Mouse (Mus musculus): ENCODE data around the gene Ndufs2.

The Ndufs2 gene

DNA sequence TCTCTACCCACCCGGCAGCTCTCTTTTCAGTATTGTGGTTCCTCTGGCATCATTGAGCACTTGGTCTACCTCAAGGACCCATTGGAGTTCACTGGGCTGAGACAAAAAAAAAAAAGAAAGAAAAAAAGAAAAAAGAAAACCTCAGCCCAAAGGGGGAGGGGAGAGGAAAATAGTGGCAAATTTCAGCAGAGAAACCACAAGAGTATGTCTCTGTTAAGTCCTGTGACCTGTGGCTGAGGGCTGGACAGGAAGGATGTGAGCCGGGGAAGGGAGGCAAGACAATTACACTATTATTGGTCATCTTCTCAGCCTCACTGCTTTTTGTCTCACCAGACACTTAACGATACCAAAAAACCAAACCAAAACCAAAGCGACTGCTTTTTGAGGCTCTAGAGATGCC lies 19.3 kb downstream of the Ndufs2 start:
- DNase-seq (ENCODE audit: low spot score in 2 of 2): no peak

DNA sequence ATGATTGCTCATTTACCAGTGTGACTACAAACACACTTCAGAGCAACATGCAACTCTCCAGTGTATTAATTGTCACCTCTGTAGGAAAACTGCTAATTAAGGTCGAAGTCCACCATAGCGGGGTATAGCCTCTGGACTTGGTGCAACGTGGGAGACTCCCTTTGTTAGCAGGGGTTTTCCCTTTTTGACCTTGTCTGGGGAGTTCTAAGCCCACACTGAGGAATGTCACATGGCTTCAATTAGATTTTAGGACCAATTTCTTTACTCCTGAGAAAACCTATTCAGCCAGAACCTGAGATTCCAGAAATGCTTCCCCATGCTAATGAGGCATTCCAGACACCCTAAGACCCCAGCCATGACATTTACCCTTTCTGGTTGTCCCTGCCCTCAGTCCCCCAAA lies 21.0 kb downstream of the Ndufs2 start:
- no peak for DNase-seq (ENCODE audit: low spot score in 2 of 2)

DNA sequence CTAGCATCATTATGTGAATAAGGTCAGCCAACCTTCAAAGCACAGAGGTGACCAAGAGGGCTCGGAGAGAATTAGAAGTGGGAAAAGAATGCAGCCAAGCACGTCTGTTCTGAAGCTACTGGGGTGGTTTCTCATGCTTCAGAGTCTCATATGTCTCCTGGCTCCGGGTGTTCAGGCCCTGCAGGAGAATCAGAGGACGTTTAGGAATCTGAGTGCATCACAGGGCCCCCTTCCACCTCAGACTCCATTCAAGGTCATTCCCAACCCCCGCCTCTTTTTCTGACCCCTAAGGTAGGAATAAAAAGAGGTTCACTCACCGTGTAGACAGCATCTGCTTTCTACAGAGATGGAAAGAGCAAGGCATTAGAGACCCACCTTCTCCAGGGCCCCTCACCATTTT lies 21.4 kb downstream of the Ndufs2 start:
- DNase-seq (ENCODE audit: low spot score in 2 of 2): no peak

DNA sequence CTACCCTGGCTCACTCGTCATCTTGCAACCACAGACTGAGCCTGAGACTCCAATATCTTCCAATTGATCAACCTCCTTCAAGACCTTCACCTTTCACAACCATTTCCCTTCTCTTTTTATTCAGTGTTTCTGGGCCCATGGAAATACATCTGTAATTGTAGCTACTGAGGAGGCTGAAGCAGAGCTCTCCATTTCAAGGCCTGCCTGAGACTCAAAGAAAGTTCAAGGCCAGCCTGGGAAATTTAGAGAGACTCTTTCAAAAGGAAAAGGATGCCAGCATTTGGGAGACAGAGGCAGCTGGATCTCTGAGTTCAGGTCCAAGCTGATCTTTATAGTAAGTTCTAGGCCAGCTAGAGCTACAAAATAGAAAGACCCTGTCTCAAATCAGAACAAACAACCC lies 23.3 kb downstream of the Ndufs2 start:
- DNase-seq (ENCODE audit: low spot score in 2 of 2): no peak

- DNase-seq (ENCODE audit: low spot score in 2 of 2): no peak
Observed at GRCm38 (mm10) chr1:171226780-171227179, 24.4 kb downstream of the Ndufs2 start.

DNA sequence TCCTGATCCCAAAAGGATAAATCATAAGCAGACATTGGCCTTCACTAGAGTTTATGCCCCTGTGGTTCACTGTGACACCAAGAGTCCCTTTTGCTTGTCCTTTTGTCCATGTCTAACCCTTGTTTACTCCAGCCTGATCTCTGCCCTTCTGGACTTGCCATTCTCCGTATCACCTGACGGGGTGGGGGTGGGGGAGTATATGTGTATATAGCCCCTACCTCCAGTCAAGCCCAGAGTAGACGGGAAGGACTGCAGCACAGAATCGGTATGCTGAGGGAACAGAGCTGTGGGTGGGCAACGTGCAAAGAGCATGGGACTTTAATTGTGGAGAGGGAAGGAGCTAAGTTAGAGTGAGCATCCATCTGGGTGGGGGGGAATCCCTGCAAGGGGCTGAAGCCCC lies 26.3 kb downstream of the Ndufs2 start, which contains the start of gene Apoa2:
Gene Apoa2 (plus strand): TSS at position 198 of the 400 bp plus-strand sequence.
- DNase-seq (ENCODE audit: low spot score in 2 of 2): no peak

DNA sequence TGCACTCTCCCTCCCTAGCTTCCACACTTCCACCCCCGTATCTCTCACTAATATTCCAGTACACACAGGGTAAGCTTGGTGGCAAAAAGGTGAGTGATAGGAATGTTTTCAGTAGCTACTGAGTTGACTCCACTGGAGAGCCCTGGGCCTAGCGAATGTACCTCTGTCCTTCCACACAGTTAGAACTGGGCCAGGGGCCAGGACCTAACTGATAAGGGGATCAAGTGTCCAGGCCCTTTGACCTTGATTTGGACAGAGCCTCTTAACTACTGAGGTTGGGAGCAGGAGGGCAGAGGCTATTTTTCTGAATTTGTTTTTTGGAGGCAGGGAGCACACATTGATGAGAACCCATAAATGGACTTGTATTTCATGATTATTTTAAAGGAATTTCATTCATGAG lies 27.4 kb downstream of the Ndufs2 start:
- DNase-seq (ENCODE audit: low spot score in 2 of 2): no peak

DNA sequence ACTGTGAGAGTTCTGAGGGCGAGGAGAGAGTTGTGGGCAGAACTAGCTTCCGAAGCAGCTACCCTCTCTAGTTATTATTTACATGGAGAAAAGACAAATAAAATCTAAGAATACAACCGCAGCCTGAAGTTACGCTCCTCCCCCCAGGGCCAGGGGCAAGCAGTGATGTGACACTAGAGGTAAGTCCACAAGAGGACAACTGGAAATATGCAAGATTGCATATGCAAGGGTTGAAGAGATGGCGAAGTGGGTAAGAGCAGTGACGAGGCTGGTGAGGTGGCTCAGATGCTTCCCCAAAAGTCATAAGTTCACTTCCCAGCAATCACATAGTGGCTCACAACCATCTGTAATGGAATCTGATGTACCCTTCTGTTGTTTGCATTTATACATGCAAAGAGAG lies 28.0 kb downstream of the Ndufs2 start:
- DNase-seq (ENCODE audit: low spot score in 2 of 2): no peak

DNA sequence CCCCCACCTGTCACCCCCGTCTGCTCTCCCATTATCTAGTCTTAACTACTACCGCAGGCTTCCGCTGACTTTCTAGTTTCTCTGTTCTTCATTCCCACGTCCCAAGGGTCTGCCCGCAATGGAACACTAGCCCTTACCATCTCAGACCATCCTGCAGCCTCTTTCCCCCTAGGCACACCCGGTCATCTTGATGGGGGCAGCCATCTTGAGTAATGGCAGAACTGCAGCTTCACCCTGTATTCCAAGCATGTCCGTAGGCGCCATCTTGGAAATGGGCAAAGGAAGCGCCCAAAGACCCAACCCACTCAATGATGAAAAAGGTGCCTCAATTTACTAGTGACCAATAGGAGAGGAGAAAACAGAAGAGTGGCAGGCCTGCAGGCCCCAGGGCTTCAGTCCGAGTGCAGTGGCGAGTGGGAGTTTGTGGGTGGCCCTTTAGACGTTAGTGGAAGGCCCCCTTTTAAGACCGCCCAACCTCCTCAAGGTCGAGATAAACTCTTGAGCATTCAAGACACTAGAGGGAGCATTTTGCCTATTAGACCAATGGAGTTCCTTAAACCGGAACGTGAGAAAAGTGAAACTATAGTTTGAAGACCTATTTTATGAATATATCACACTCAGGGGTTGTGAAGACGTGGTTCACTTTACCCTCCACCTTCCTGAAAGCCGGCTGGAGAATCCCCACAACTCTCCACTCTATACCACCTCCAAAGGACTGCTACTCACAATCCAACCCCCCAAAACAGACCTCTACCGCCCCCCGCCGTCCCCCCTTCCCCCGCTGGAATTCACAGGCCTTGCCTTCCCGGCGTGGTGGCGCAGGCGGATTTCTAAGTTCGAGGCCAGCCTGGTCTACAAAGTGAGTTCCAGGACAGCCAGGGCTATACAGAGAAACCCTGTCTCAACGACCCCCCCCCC lies 28.7 kb downstream of the Ndufs2 start, which contains the start of gene Tomm40l:
Gene Tomm40l (minus strand): TSS at position 277 of the 918 bp plus-strand sequence.
- DNase-seq (ENCODE audit: low spot score in 2 of 2): peak; percentile 96 to 98

DNA sequence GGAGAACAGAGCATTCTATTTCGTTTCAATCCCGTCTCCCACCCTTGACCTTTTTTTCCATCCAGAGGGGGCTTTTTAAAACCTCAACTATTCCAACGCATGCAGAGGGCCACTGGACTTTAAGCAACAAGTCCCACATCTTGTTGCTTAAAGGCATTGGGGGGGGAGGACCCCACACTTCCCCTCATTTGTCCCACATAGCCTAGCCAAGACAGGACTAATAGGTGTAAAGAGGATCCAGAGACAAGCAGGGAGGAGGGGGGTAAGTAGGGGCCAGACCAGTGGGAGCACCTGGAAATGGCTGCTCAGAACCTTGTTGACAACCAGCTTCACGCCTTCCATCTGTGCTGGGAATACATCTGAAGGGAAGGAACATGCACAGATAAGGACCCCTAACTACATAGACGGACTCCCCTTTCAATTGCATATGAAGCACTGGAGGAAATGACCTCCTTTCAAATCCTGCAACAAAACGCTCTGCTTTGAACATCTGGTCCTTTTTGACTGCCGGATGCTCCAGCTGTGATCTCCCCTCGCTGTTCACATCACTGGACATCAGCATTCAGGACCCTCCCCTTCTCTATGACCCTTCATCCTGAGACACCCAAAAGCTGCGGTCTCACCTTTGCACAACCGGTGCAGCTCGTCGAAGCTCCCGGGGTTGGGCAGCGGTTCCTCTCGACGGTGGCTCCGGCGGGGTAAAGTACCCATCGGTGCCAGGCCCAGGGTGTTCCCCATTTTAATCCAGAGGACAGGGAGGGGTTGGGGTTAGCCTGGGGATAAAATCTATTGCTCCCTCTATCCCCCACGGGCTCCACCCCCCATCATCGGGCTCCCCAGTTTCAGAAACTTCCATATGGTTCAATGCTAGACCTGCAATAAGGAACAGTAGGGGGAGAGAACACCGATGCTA lies 29.7 kb downstream of the Ndufs2 start:
- no peak for DNase-seq (ENCODE audit: low spot score in 2 of 2)

GRCm38 (mm10) chr1:171220871-171221270 lies 30.3 kb downstream of the Ndufs2 start:
- peak; percentile 92 to 94 for DNase-seq (ENCODE audit: low spot score in 2 of 2)

- no peak for DNase-seq (ENCODE audit: low spot score in 2 of 2)
Observed at GRCm38 (mm10) chr1:171216241-171216955, 34.8 kb downstream of the Ndufs2 start.

- DNase-seq (ENCODE audit: low spot score in 2 of 2): no peak
Observed at GRCm38 (mm10) chr1:171213801-171214496, 37.2 kb downstream of the Ndufs2 start, which contains the start of gene Nr1i3. TSS of gene Nr1i3 (plus strand) at chr1:171213970.

DNA sequence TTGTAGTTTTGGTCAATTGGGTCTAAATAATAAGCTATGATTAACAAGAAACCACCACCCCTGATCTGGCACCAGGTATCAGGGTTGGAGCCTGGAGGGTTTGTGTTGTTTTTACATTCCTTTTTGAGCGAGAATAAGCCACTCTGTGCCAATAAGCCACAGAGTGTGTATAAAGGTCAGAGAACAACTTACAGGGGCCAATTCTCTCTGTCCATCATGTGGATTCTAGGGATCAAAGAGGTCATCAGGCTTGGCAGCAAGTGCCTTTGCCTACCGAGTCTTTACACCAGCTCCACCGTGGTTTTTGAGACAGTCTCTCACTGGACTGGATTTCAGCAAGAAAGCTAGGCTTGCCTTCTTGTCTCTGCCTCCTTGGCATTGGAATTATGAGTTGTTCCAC lies 38.3 kb downstream of the Ndufs2 start:
- no peak for DNase-seq (ENCODE audit: low spot score in 2 of 2)

GRCm38 (mm10) chr1:171209409-171209808 lies 41.8 kb downstream of the Ndufs2 start:
- DNase-seq (ENCODE audit: low spot score in 2 of 2): no peak

GRCm38 (mm10) chr1:171205704-171206493 lies 45.3 kb downstream of the Ndufs2 start:
- DNase-seq (ENCODE audit: low spot score in 2 of 2): no peak

DNA sequence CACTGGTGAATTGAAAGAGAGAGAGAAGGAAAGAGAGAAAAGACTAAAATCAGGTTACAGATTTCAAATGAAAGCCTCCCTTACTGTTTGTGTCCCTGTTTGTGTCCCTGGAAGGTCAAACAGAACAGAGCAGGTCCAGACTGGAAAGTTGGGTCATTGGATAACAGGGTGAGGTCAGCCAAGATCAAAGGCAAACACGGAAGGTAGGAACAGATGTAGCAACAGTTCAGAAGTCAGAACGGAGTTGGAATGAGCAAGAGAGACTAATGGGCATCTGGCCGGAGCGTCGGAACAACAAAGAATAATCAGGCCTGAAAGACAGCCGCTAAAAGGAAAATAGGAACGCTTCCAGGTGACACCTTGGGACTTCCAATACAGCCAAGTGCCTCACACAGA lies 46.9 kb downstream of the Ndufs2 start:
- DNase-seq (ENCODE audit: low spot score in 2 of 2): no peak

- no peak for DNase-seq (ENCODE audit: low spot score in 2 of 2)
Observed at GRCm38 (mm10) chr1:171203471-171204248, 47.5 kb downstream of the Ndufs2 start.

DNA sequence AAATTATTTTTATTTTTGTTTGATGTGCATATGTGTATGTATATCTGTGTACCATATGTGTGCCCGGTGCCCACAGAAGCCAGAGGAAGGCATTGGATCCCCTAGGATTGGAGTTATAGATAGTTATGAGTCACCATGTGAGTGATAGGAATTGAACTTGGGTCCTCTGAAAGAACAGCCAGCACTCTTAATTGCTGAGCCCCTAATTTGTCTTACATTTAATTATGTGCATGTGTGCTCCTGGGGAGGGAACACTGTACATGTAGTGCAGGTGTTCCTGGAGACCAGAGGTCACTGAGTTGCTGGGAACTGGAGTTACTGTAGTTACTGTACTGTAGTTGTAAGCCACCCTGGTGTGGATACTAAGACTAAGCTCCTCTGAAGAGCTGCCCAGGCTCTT lies 50.4 kb downstream of the Ndufs2 start:
- no peak for DNase-seq (ENCODE audit: low spot score in 2 of 2)
